Mouse (Mus musculus): Measurements from ENCODE around the gene Tmem233.

Tmem233 gene

GRCm38 (mm10) chr5:116004271-116004670, 78.8 kb downstream of the Tmem233 start:
- DNase-seq (ENCODE audit: low spot score in 2 of 2) = no peak

GRCm38 (mm10) chr5:116003825-116004224, 79.2 kb downstream of the Tmem233 start:
- DNase-seq (ENCODE audit: low spot score in 2 of 2) = no peak

GRCm38 (mm10) chr5:116003154-116003553, 79.9 kb downstream of the Tmem233 start:
- DNase-seq (ENCODE audit: low spot score in 2 of 2) = no peak

- no peak for DNase-seq (ENCODE audit: low spot score in 2 of 2)
Observed at GRCm38 (mm10) chr5:115997376-115997775, 85.7 kb downstream of the Tmem233 start.

- DNase-seq (ENCODE audit: low spot score in 2 of 2) = no peak
Observed at GRCm38 (mm10) chr5:115994101-115994500, 88.9 kb downstream of the Tmem233 start.

DNA sequence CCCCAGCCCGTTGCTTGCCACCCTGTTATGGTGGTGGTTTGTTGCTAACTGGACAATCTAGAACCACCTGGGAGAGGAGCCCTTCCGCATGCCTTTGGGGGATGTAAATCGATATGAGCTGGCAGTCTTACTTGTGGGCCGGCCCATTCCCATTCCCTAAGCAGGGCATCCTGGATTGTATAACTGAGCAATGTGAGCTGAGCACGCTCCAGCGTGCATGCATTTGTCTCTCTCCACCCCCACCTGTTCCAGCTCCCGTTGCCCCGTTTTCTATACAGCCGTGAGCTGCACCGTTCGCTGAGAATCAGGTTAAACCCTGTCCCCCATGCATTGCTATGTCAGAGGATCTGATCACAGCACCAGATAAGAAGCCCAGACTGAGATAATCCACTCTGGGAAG, 91.3 kb downstream of the Tmem233 start:
- no peak for DNase-seq (ENCODE audit: low spot score in 2 of 2)

All from urinary bladder, postnatal 4 days (tissue).